Mouse (Mus musculus) embryonic facial prominence, embryonic 12.5 days (tissue): ENCODE measurements around the gene Mast4. TPM values are rescaled to one million over a fixed set of nuclear protein-coding genes. Genes with fewer than 3 reads are reported as not detected.

Experiments
- ATAC-seq: fragments of 200-750 bp; cut with Nextera tagmentation; 2 replicates; pipeline ENCODE4 v1.8.0; 2017; ENCODE audit not compliant: insufficient number of reproducible peaks, insufficient read depth, low FRiP score, low TSS enrichment
- H3K27ac ChIP-seq: fragments of 300-500 bp; sonication (generic); 2 replicates; pipeline ENCODE4 v1.5.1; 2016; ENCODE audit warnings: mild to moderate bottlenecking
- H3K27me3 ChIP-seq: fragments of 300-500 bp; sonication (generic); 2 replicates; pipeline ENCODE4 v1.6.1; 2016; ENCODE audit warnings: mild to moderate bottlenecking, moderate library complexity
- H3K36me3 ChIP-seq: fragments of 300-500 bp; sonication (generic); 2 replicates; pipeline ENCODE4 v1.6.1; 2016; ENCODE audit warnings: mild to moderate bottlenecking
- H3K4me1 ChIP-seq: fragments of 300-500 bp; sonication (generic); 2 replicates; pipeline ENCODE4 v1.6.1; 2016
- H3K4me2 ChIP-seq: fragments of 300-500 bp; sonication (generic); replicated peaks from 2 replicates; pipeline ENCODE4 v1.6.1; 2016; ENCODE audit warnings: mild to moderate bottlenecking, moderate library complexity
- H3K4me3 ChIP-seq: fragments of 300-500 bp; sonication (generic); 2 replicates; pipeline ENCODE4 v1.5.1; 2016; ENCODE audit warnings: mild to moderate bottlenecking
- H3K9ac ChIP-seq: fragments of 300-500 bp; sonication (generic); 2 replicates; pipeline ENCODE4 v1.6.1; 2016; ENCODE audit warnings: mild to moderate bottlenecking, moderate library complexity
- H3K9me3 ChIP-seq: fragments of 300-500 bp; sonication (generic); 2 replicates; pipeline ENCODE4 v1.6.1; 2016; ENCODE audit warnings: mild to moderate bottlenecking, moderate library complexity
- WGBS: fragments of 180-500 bp; shearing (Covaris S2); methylation state at CpG from one replicate; pipeline ENCODE4 v1.1.7; 2016; 5-methylcytosine and 5-hydroxymethylcytosine counted together
- polyA plus RNA-seq: library from polyadenylated mRNA; unstranded; fragments of >200 nt; fragmentation: Nextera tagmentation; extraction: Ambion mirVana; gene quantifications from 2 replicates; pipeline ENCODE4 v1.2.1, GENCODE M21; 2016

The Mast4 gene
- polyA plus RNA-seq, 1 experiment from 2014 or later, result 28.5 TPM

DNA sequence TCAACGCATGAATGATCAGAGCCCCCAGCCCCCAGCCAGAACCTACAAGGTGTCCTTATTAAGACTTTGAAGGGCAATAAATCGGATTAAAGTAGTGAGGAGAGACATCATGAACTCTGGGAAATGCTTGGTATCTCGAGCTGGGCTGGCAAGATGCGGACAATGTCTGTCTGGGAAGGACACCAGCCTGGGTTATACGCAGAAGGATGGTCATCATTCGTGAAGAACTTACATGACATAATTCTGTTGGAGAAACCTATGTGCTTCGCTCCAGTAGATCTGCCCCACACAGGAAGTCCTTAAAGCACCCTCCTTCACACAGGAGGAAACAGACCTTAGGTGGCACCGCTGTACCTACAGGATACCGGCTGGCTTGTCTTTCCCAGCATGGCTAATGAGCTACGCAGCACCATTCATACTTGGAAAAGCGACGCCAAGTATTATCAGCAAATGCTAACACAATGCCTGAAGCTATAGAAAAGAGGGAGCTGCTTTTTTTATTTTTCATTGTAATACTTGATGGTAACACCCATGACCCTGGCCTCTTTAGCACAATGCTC, 456.5 kb downstream of the Mast4 start:
- ATAC-seq, result no peak
- WGBS, result 86% methylated on average over 12 of the region's 12 CpGs
- Histone ChIP-seq H3K27ac (no peak overlapping the region), H3K4me2 (no peak overlapping the region), H3K9me3 (no peaks in the 10 kb centered on the region), H3K36me3 (no peaks in the 10 kb centered on the region), H3K4me3 (no peak overlapping the region), H3K4me1 (peaks cover 12% of the 10 kb centered on the region; the same call in 1 of the 2 replicates), H3K27me3 (no peaks in the 10 kb centered on the region), H3K9ac (no peak overlapping the region)

DNA sequence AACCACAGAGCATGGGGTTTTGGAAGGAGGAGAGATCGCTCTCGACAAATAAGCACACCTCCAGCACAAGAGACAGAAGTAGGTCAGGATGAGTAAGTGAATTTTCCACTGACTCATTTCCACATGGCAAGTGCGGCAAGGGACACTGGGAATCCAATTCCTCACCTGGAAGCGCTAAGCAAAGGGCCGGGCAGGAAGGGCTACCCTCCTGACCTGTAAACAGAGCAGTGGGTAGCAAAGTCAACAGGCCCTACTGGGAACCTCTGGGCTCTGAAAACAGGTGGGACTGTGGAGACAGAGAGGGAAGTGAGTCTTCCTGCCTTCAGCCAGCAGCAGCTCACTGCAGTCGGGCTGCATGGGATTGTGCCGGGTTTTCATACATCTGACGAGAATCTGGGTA, 457.1 kb downstream of the Mast4 start:
- Histone ChIP-seq H3K36me3 (no peaks in the 10 kb centered on the region), H3K27me3 (no peaks in the 10 kb centered on the region), H3K4me1 (peaks cover 12% of the 10 kb centered on the region; the same call in 1 of the 2 replicates), H3K27ac (no peak overlapping the region), H3K9me3 (no peaks in the 10 kb centered on the region), H3K4me2 (no peak overlapping the region), H3K4me3 (no peak overlapping the region), H3K9ac (no peak overlapping the region)
- no peak for ATAC-seq
- WGBS, result 79% methylated on average over 8 of the region's 8 CpGs

DNA sequence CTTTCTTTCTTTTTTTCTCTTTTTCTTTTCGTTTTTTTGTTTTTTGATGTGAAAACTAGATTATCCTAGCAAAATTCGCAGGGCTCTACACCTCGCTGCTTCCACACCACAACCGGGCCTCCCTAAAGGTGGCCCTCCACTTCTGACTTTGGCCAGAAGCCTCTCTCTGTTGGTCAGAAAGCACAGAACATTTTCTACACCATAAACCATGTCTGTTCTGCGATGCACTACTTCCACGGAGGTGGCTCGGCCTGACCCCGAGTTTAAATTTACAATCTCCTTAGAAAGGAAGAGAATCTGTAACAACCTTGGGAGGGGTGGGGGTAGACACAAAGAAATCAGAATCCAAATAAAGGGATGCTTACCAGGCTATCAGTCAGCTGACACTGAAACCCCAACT, 458.8 kb downstream of the Mast4 start:
- Histone ChIP-seq H3K4me1 (peaks cover 12% of the 10 kb centered on the region; the same call in 1 of the 2 replicates), H3K4me2 (no peak overlapping the region), H3K27me3 (no peaks in the 10 kb centered on the region), H3K9me3 (no peaks in the 10 kb centered on the region), H3K9ac (no peak overlapping the region), H3K27ac (no peak overlapping the region), H3K36me3 (no peaks in the 10 kb centered on the region), H3K4me3 (no peak overlapping the region)
- ATAC-seq, result no peak
- 78% methylated on average over 8 of the region's 8 CpGs for WGBS

DNA sequence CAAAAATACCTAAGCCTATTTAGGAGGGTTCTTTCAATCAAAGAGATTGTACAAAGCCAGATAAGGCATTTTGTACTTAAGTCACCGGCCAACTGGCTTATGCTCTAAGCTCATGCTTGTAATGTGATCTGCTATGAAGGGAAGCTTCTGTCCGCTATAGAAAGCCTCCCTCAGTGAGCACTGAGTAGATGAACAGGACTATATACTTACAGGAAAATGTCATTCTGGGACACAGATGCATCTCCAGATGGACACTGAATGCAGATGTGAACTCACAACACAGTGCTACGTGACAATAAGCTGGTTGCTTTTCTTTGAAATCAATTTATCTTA, 459.2 kb downstream of the Mast4 start:
- H3K9me3 ChIP-seq, result no peaks in the 10 kb centered on the region
- H3K4me1 ChIP-seq, result peaks cover 12% of the 10 kb centered on the region; the same call in 1 of the 2 replicates
- H3K4me2 ChIP-seq, result no peak overlapping the region
- H3K4me3 ChIP-seq, result no peak overlapping the region
- H3K36me3 ChIP-seq, result no peaks in the 10 kb centered on the region
- H3K27me3 ChIP-seq, result no peaks in the 10 kb centered on the region
- 46% methylated on average over 3 of the region's 3 CpGs for WGBS
- ATAC-seq, result no peak
- H3K9ac ChIP-seq, result no peak overlapping the region
- no peak overlapping the region for H3K27ac ChIP-seq

DNA sequence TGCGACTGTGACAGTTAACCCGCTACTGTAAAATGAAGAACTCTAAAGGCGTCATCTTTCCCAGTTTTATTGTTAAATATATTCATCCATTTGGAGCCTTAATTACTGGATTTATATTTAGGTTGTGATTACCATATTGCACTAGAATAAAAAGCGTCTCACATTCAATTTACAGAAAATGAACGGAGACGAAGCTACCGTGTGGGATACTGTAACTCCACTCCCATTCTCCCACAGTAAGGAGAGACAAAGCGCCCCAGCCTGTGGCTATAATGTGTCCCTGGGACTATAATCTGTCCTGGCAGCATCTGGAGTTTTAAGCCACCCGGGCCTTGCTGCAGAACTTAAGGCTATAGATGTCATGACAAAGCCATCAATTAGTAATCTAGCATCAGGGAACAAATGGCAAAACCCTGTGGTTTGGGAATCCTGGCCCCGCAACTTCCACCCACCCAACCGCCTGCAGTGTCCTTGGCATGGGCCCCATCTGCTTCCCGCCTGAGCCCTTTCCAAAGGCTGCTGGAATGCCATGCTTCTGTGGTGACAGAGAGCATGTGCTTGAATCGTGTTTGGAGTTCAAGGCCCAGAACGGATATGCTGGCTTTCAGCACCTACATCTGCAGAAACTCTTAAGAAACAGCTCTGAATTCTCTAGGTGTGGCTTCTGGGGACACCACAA, 459.7 kb downstream of the Mast4 start:
- WGBS, result 74% methylated on average over 14 of the region's 14 CpGs
- no peaks in the 10 kb centered on the region for H3K9me3 ChIP-seq
- no peaks in the 10 kb centered on the region for H3K36me3 ChIP-seq
- H3K27me3 ChIP-seq, result no peaks in the 10 kb centered on the region
- no peak overlapping the region for H3K4me3 ChIP-seq
- no peak overlapping the region for H3K9ac ChIP-seq
- H3K27ac ChIP-seq, result no peak overlapping the region
- peaks cover 12% of the 10 kb centered on the region; the same call in 1 of the 2 replicates for H3K4me1 ChIP-seq
- H3K4me2 ChIP-seq, result no peak overlapping the region
- no peak for ATAC-seq

DNA sequence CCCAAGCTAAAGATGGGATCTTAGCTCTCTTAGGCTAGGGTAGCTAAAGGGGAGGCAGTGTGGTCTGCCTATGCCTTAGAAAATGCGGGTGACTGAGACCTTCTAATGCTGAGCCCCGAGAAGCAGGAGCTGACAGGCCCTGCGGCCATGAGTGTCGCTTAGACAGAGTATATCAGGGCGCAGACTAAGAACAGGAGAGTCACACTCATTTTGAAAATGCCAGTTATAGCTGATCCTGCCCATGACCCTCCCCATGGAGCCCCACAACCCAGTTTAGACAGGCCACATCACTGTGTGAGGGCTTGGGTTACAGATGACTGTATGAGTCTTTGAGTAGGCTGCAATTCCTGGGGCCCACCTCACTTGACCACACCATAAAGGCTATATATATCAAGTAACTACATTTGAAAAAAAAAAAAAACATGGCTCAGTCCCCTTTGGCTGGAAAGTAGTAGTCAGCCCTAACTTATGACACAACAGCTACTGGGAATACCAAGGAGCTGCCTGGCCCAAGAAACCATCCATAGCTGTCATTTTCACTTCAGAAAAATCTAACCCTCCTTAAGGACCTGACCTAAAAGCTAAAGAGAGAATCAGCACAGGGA, 460.8 kb downstream of the Mast4 start:
- no peak overlapping the region for H3K27ac ChIP-seq
- no peak overlapping the region for H3K4me2 ChIP-seq
- ATAC-seq, result no peak
- H3K4me3 ChIP-seq, result no peak overlapping the region
- H3K4me1 ChIP-seq, result peaks cover 12% of the 10 kb centered on the region; the same call in 1 of the 2 replicates
- WGBS, result 97% methylated on average over 5 of the region's 5 CpGs
- peaks cover 3% of the 10 kb centered on the region; the same call in 1 of the 2 replicates for H3K9me3 ChIP-seq
- no peaks in the 10 kb centered on the region for H3K27me3 ChIP-seq
- no peaks in the 10 kb centered on the region for H3K36me3 ChIP-seq
- H3K9ac ChIP-seq, result no peak overlapping the region

DNA sequence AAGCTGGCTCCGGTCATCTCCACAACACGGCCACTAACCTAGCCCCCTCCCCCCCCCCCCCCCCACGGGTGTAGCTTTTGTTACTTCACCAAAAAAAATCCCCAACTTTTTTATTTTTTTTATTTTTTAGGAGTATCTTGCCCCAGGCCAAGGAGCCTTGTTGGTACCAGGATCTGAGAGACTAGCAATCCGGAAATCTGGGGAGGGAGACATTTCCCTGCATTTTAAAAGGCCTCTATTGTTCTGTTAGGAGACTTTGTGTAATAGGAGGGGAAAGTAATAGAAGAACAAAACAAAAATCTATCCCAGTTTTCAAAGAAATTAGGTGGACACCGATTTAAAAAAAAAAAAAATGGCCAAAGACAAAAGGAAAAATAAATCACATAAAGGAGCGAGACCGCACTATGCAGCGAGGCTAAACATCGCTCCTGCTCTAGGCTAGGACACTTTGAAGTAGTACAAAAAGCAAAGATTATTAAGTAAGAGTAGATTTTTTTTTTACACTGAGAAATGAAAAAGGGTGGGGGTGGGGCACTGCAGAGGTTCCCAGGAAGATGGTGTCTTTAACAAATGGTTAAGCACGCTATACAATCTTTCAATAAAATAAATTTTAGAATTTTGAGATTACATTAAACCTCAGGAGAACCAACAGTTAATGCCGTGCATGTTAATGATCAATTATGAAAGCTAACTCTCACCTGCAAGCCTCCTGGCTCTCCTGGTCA, 462.8 kb downstream of the Mast4 start:
- H3K9ac ChIP-seq, result no peak overlapping the region
- 56% methylated on average over 11 of the region's 11 CpGs for WGBS
- H3K27ac ChIP-seq, result no peak overlapping the region
- H3K4me2 ChIP-seq, result no peak overlapping the region
- no peak for ATAC-seq
- H3K27me3 ChIP-seq, result no peaks in the 10 kb centered on the region
- H3K4me1 ChIP-seq, result peaks cover 12% of the 10 kb centered on the region; the same call in 1 of the 2 replicates
- H3K36me3 ChIP-seq, result no peaks in the 10 kb centered on the region
- H3K9me3 ChIP-seq, result peaks cover 9% of the 10 kb centered on the region; the same call in 1 of the 2 replicates
- H3K4me3 ChIP-seq, result no peak overlapping the region

DNA sequence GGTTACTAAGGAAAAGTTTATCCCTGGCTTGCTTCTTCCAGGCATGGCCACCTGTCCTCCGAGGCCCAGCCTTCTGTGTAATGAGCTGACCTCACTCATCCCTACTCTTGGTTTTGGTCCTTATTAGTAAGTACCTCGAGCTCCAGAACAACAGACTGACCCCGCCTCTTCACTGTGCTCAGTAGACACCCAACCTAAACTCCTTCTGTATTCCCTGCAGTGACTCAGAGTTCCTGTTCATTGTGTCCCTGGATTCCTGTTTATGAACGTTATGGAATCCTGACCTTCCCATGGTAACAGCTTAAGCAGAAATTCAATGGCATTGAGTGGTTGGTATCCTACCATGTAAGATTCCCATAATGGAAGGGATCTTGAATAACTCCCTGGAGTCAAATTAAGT, 464.8 kb downstream of the Mast4 start:
- Histone ChIP-seq H3K4me1 (peaks cover 15% of the 10 kb centered on the region; the same call in 1 of the 2 replicates), H3K27me3 (no peaks in the 10 kb centered on the region), H3K4me3 (no peak overlapping the region), H3K9ac (no peak overlapping the region), H3K27ac (no peak overlapping the region), H3K4me2 (no peak overlapping the region), H3K36me3 (no peaks in the 10 kb centered on the region), H3K9me3 (peaks cover 9% of the 10 kb centered on the region; the same call in 1 of the 2 replicates)
- 81% methylated on average over 4 of the region's 4 CpGs for whole genome bisulfite sequencing
- ATAC-seq, result no peak

DNA sequence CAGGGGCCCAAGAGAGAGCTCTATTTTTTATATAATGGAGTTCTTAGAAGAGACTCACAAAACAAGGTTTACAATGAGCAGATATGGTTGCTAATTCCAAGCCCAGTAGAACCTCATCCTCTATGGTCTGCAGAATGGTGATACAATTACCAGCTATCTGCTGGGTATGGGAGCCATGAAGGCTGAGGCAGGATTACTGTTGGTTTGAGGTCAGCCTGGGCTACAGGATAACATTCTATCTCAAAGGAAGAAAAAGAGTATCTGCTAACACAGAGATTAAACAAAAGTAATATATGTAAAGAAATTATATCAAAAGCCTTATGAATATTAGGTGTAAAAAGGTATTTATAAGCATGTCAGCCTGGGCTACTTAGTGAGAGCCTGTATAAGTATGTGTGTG, 467.5 kb downstream of the Mast4 start:
- Histone ChIP-seq H3K27ac (no peak overlapping the region), H3K36me3 (no peaks in the 10 kb centered on the region), H3K4me2 (no peak overlapping the region), H3K27me3 (no peaks in the 10 kb centered on the region), H3K4me3 (no peak overlapping the region), H3K9ac (no peak overlapping the region), H3K4me1 (peaks cover 11% of the 10 kb centered on the region; the same call in 1 of the 2 replicates), H3K9me3 (peaks cover 9% of the 10 kb centered on the region; the same call in 1 of the 2 replicates)
- no peak for ATAC-seq

DNA sequence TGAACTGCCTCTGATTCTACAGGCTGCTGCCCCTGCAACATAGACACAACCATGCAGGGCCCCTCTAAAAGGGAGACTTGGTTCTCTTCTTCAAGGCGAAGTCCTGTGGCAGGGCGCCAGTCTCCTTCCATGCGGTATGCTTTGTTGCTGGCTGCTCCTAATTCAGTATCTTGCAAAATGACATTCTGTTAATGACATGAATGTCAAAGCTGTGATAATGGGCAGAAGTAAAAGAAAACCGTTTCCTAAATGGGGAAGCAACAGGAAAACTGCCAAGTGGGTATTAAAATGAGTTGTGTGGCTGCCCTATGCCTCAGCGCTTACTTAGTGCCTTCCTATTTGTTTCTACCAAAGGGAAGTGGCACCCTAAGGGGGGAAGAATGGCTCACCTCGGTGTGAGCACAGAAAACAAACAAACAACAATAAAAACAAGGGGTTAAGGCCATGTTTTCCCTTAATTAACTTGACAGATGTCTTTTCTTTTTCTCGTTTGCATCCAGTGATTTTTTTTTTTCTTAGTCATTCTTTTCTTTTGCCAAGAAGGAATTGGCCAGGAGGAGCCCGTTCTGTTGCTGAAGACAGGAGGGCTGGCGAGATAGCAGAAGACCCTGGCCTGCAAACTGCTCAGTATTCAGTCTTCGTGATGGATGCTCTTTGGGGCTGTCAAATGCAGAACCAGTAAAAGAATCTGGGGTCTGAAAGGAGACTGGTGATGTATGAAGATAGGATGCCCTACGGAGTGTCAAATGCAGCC, 468.1 kb downstream of the Mast4 start:
- Histone ChIP-seq H3K9ac (no peak overlapping the region), H3K36me3 (no peaks in the 10 kb centered on the region), H3K4me1 (peaks cover 11% of the 10 kb centered on the region; the same call in 1 of the 2 replicates), H3K27ac (peak overlapping the region; percentile 1; the same call in 1 of the 2 replicates), H3K27me3 (no peaks in the 10 kb centered on the region), H3K4me3 (no peak overlapping the region), H3K4me2 (no peak overlapping the region), H3K9me3 (peaks cover 9% of the 10 kb centered on the region; the same call in 1 of the 2 replicates)
- 61% methylated on average over 11 of the region's 11 CpGs for WGBS
- ATAC-seq, result no peak

DNA sequence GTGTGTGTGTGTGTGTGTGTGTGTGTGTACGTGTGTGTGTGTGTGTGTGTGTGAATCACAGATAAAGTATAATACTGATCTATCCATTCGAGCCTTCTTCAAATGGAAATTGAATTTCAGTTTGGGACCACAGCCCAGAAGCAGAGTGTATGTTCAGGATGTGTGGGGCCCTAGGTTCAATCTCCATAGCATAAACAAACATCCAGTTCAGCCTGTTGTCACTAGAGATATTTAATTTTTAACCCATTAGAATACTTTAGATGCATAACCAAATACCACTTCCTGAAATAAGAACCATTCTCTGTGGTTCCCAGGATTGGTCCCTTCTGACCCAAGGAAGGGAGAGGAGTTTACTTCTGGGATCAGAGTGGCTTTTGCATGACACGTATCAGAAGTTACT, 468.8 kb downstream of the Mast4 start:
- Histone ChIP-seq H3K9me3 (peaks cover 9% of the 10 kb centered on the region; the same call in 1 of the 2 replicates), H3K4me2 (no peak overlapping the region), H3K27me3 (no peaks in the 10 kb centered on the region), H3K9ac (no peak overlapping the region), H3K4me3 (no peak overlapping the region), H3K4me1 (peaks cover 11% of the 10 kb centered on the region; the same call in 1 of the 2 replicates), H3K27ac (0 out of 2 replicates have a peak overlapping the region, but pooled peaks have one; percentile 1), H3K36me3 (no peaks in the 10 kb centered on the region)
- ATAC-seq, result no peak
- WGBS, result 47% methylated on average over 3 of the region's 3 CpGs
